Mouse (Mus musculus) mature B cell (primary cell): ENCODE data around the gene Rpl21.

ENCODE experiments used
- in situ Hi-C: fragments of 300-500 bp; cut with MboI; formaldehyde crosslinking; loops from 2 replicates; pipeline ENCODE4 v1.14.3; 2019

Gene Rpl21

GRCm38 (mm10) chr5:146833673-146834201, 1.0 kb downstream of the Rpl21 start:
- in situ Hi-C loops: no loop called here

GRCm38 (mm10) chr5:146834959-146835358, 2.3 kb downstream of the Rpl21 start:
- in situ Hi-C loops: no loop called here

GRCm38 (mm10) chr5:146837967-146838720, 5.5 kb downstream of the Rpl21 start:
- in situ Hi-C loops: no loop called here

GRCm38 (mm10) chr5:146838836-146839648, 6.4 kb downstream of the Rpl21 start:
- in situ Hi-C loops: no loop called here

GRCm38 (mm10) chr5:146839760-146840159, 7.1 kb downstream of the Rpl21 start:
- in situ Hi-C loops: no loop called here

GRCm38 (mm10) chr5:146840422-146840821, 7.7 kb downstream of the Rpl21 start:
- in situ Hi-C loops: no loop called here

GRCm38 (mm10) chr5:146841301-146841700, 8.6 kb downstream of the Rpl21 start:
- in situ Hi-C loops: no loop called here

- in situ Hi-C loops: no loop called here
These were observed 9.3 kb downstream of the Rpl21 start for GRCm38 (mm10) chr5:146841996-146842395.

GRCm38 (mm10) chr5:146844301-146844941, 11.7 kb downstream of the Rpl21 start:
- in situ Hi-C loops: no loop called here

- in situ Hi-C loops: no loop called here
These were observed 12.3 kb downstream of the Rpl21 start, which contains the start of gene Rasl11a for GRCm38 (mm10) chr5:146844945-146845365. TSS of gene Rasl11a (plus strand) at chr5:146845071.

- in situ Hi-C loops: no loop called here
These were observed 13.8 kb downstream of the Rpl21 start for GRCm38 (mm10) chr5:146846489-146846888.

- in situ Hi-C loops: no loop called here
These were observed 16.4 kb downstream of the Rpl21 start for GRCm38 (mm10) chr5:146848936-146849582.

GRCm38 (mm10) chr5:146856106-146856505, 23.4 kb downstream of the Rpl21 start:
- in situ Hi-C loops: loop anchor here (25.0 kb wide), 1 partner anchor 294 kb away; the partner anchor contains the start of gene Gm3415

- in situ Hi-C loops: loop anchor here (25.0 kb wide), 1 partner anchor 295 kb away; the partner anchor contains the start of gene Gm3415
These were observed 24.9 kb downstream of the Rpl21 start for GRCm38 (mm10) chr5:146857620-146858019.

GRCm38 (mm10) chr5:146858772-146859171, 26.1 kb downstream of the Rpl21 start:
- in situ Hi-C loops: loop anchor here (25.0 kb wide), 1 partner anchor 296 kb away; the partner anchor contains the start of gene Gm3415

- in situ Hi-C loops: loop anchor here (25.0 kb wide), 1 partner anchor 297 kb away; the partner anchor contains the start of gene Gm3415
These were observed 26.6 kb downstream of the Rpl21 start for GRCm38 (mm10) chr5:146859246-146859645.

GRCm38 (mm10) chr5:146860222-146860998, 27.7 kb downstream of the Rpl21 start:
- in situ Hi-C loops: loop anchor here (25.0 kb wide), 1 partner anchor 298 kb away; the partner anchor contains the start of gene Gm3415

GRCm38 (mm10) chr5:146861588-146861987, 28.9 kb downstream of the Rpl21 start:
- in situ Hi-C loops: loop anchor here (25.0 kb wide), 1 partner anchor 299 kb away; the partner anchor contains the start of gene Gm3415

GRCm38 (mm10) chr5:146865511-146865910, 32.8 kb downstream of the Rpl21 start:
- in situ Hi-C loops: loop anchor here (25.0 kb wide), 1 partner anchor 303 kb away; the partner anchor contains the start of gene Gm3415

GRCm38 (mm10) chr5:146866277-146866676, 33.6 kb downstream of the Rpl21 start:
- in situ Hi-C loops: loop anchor here (25.0 kb wide), 1 partner anchor 304 kb away; the partner anchor contains the start of gene Gm3415
